Comparison of ENCODE assay signal across 10 mouse cellular contexts in genomic region chr13:56103796-56104746, GRCm38 (mm10). TPM values are rescaled to one million over a fixed set of nuclear protein-coding genes. Genes with fewer than 3 reads are reported as not detected.
DNase-seq lines count a peak whose midpoint lies in the region; ATAC-seq and TF ChIP-seq lines count a peak whose summit lies in the region.
"Had no signal": no experiment of that assay in that cellular context is flagged by ENCODE, and none has a peak within 500 bp of the region (broad histone marks: within the 10 kb centered on the region; RNA-seq: fewer than 3 reads in every experiment).

No protein-coding gene starts in this region.

- no peaks in the 10 kb centered on the region for H3K27me3 ChIP-seq in midbrain, embryonic 13.5 days
- no peaks in the 10 kb centered on the region for H3K27me3 ChIP-seq in midbrain, embryonic 10.5 days (ENCODE audit: low read depth, poor library complexity, severe bottlenecking)
- H3K27me3 ChIP-seq in neural tube, embryonic 15.5 days (replicated peaks) = no peaks in the 10 kb centered on the region

- DNase-seq in midbrain, embryonic 10.5 days (ENCODE audit: low spot score) = no peak
- DNase-seq in cerebellum, postnatal 25 days = peak; percentile 53 to 58
- peak; percentile 53 to 66 for DNase-seq in layer of hippocampus, adult 2 months (ENCODE audit: low spot score in 2 of 2)
- DNase-seq in ovary, postnatal 14 days (ENCODE audit: low spot score) = no peak
- DNase-seq in kidney, postnatal 4 days = no peak
- DNase-seq in kidney, adult 8-10 months = no peak
- DNase-seq: kidney, postnatal 14 days had no signal

- H3K4me3 ChIP-seq in midbrain, embryonic 13.5 days (replicated peaks) = no peak overlapping the region
- no peak overlapping the region for H3K4me3 ChIP-seq in midbrain, embryonic 10.5 days
- H3K4me3 ChIP-seq in layer of hippocampus, adult 2 months = no peak overlapping the region
- H3K4me3 ChIP-seq in neural tube, embryonic 15.5 days (replicated peaks) = no peak overlapping the region

- H3K36me3 ChIP-seq in midbrain, embryonic 13.5 days = peaks cover 56% of the 10 kb centered on the region
- H3K36me3 ChIP-seq in midbrain, embryonic 10.5 days = peaks cover 99% of the 10 kb centered on the region
- peaks cover 7% of the 10 kb centered on the region; the same call in 1 of the 2 replicates for H3K36me3 ChIP-seq in neural tube, embryonic 15.5 days

- H3K9me3 ChIP-seq in midbrain, embryonic 13.5 days = no peaks in the 10 kb centered on the region
- no peaks in the 10 kb centered on the region for H3K9me3 ChIP-seq in midbrain, embryonic 10.5 days (replicated peaks)
- H3K9me3 ChIP-seq in neural tube, embryonic 15.5 days (replicated peaks) = no peaks in the 10 kb centered on the region

- no peak overlapping the region for H3K4me2 ChIP-seq in midbrain, embryonic 13.5 days (replicated peaks)
- H3K4me2 ChIP-seq in neural tube, embryonic 15.5 days = no peak overlapping the region
- H3K4me2 ChIP-seq: heart, embryonic 11.5 days had no signal

- no peak overlapping the region for H3K9ac ChIP-seq in midbrain, embryonic 13.5 days (replicated peaks)
- no peak overlapping the region for H3K9ac ChIP-seq in neural tube, embryonic 15.5 days (replicated peaks)

- 89% methylated on average over 26 of the region's 26 CpGs for WGBS in midbrain, embryonic 13.5 days
- 93% methylated on average over 26 of the region's 26 CpGs for WGBS in midbrain, embryonic 10.5 days
- 76% methylated on average over 26 of the region's 26 CpGs for WGBS in neural tube, embryonic 15.5 days

- TF ChIP-seq CTCF in layer of hippocampus, adult 2 months (conservative IDR thresholded peaks at IDR 0.05) = no peak

- peak; percentile 48; the same call in 1 of the 2 replicates for ATAC-seq in midbrain, embryonic 13.5 days
- peak; percentile 79 for ATAC-seq in neural tube, embryonic 15.5 days (ENCODE audit: low FRiP score)

- no peak overlapping the region for H3K27ac ChIP-seq in midbrain, embryonic 13.5 days
- H3K27ac ChIP-seq in midbrain, embryonic 10.5 days (replicated peaks) = no peak overlapping the region
- H3K27ac ChIP-seq in layer of hippocampus, adult 2 months = peak overlapping the region; percentile 86
- peak overlapping the region; percentile 82 for H3K27ac ChIP-seq in neural tube, embryonic 15.5 days (replicated peaks)

- peaks cover 15% of the 10 kb centered on the region for H3K4me1 ChIP-seq in midbrain, embryonic 13.5 days (replicated peaks)
- H3K4me1 ChIP-seq in midbrain, embryonic 10.5 days = peaks cover 7% of the 10 kb centered on the region; the same call in 1 of the 2 replicates
- H3K4me1 ChIP-seq in neural tube, embryonic 15.5 days = peaks cover 48% of the 10 kb centered on the region

RNA-seq across cellular contexts. Expression of gene H2afy, which starts 32.1 kb away (rescaled TPM):
- polyA plus RNA-seq in midbrain, embryonic 13.5 days (2015; fragmentation: Nextera tagmentation; extraction: Ambion mirVana) = 414 and 443 TPM in 2 replicates
- polyA plus RNA-seq in midbrain, embryonic 10.5 days (2016; fragmentation: Nextera tagmentation; extraction: Ambion mirVana) = 526 and 546 TPM in 2 replicates
- 100 to 1,000 TPM; 118 to 122 TPM for total RNA-seq in layer of hippocampus, adult 2 months (2021)
- 244 and 272 TPM in 2 replicates for polyA plus RNA-seq in neural tube, embryonic 15.5 days (2015; fragmentation: Nextera tagmentation; extraction: Ambion mirVana)

Comparison
In these comparisons a context has a peak if more than half of its experiments do, and no peak if none do; other contexts are left out.
1. H3K27ac ChIP-seq: peak in layer of hippocampus, adult 2 months (single experiment) and neural tube, embryonic 15.5 days (single experiment); none in midbrain, embryonic 13.5 days (single experiment) and midbrain, embryonic 10.5 days (single experiment).
2. DNase-seq: peak in cerebellum, postnatal 25 days (2 of 2) and layer of hippocampus, adult 2 months (2 of 2); none in midbrain, embryonic 10.5 days (single experiment), ovary, postnatal 14 days (single experiment), kidney, postnatal 4 days (0 of 2) and kidney, adult 8-10 months (0 of 2).